Mouse (Mus musculus) frontal cortex, adult (tissue): Measurements from ENCODE around the gene Chd6.
A peak's percentile ranks its signal among the peaks of the same experiment; 100 is the strongest.

ENCODE experiments used
- ATAC-seq: cut with Nextera tagmentation; 2 replicates; pipeline ENCODE4 v1.9.2; 2017; ENCODE audit warnings: mild to moderate bottlenecking, moderate library complexity, mixed read lengths; ENCODE audit not compliant: low TSS enrichment

Gene Chd6

GRCm38 (mm10) chr2:161075553-161075952, 33.3 kb downstream of the Chd6 start:
- ATAC-seq: no peak

GRCm38 (mm10) chr2:161066097-161066759, 42.6 kb downstream of the Chd6 start:
- ATAC-seq: no peak

GRCm38 (mm10) chr2:161065594-161065993, 43.3 kb downstream of the Chd6 start:
- no peak for ATAC-seq

GRCm38 (mm10) chr2:161064836-161065235, 44.0 kb downstream of the Chd6 start:
- no peak for ATAC-seq

GRCm38 (mm10) chr2:161058841-161059240, 50.0 kb downstream of the Chd6 start:
- no peak for ATAC-seq

GRCm38 (mm10) chr2:161053765-161054164, 55.1 kb downstream of the Chd6 start:
- 0 out of 2 replicates have a peak, but pooled peaks have one; percentile 23 for ATAC-seq

- no peak for ATAC-seq
Measured at GRCm38 (mm10) chr2:161052175-161052574, 56.7 kb downstream of the Chd6 start.

GRCm38 (mm10) chr2:161049426-161049825, 59.4 kb downstream of the Chd6 start:
- ATAC-seq: no peak

GRCm38 (mm10) chr2:161044492-161045201, 64.2 kb downstream of the Chd6 start:
- ATAC-seq: peak; percentile 91

- ATAC-seq: no peak
Measured at GRCm38 (mm10) chr2:161042874-161043273, 66.0 kb downstream of the Chd6 start.

GRCm38 (mm10) chr2:161040743-161041142, 68.1 kb downstream of the Chd6 start:
- ATAC-seq: no peak

GRCm38 (mm10) chr2:161037766-161038165, 71.1 kb downstream of the Chd6 start:
- no peak for ATAC-seq

GRCm38 (mm10) chr2:161033141-161033540, 75.7 kb downstream of the Chd6 start:
- ATAC-seq: no peak

GRCm38 (mm10) chr2:161032394-161032793, 76.5 kb downstream of the Chd6 start:
- no peak for ATAC-seq

GRCm38 (mm10) chr2:161024606-161025005, 84.3 kb downstream of the Chd6 start:
- ATAC-seq: no peak

- ATAC-seq: no peak
Measured at GRCm38 (mm10) chr2:161017913-161018312, 91.0 kb downstream of the Chd6 start.

GRCm38 (mm10) chr2:161012577-161013251, 96.2 kb downstream of the Chd6 start:
- ATAC-seq: peak; percentile 85

- peak; percentile 41; the same call in 1 of the 2 replicates for ATAC-seq
Measured at GRCm38 (mm10) chr2:161004338-161004737, 104.5 kb downstream of the Chd6 start.

- no peak for ATAC-seq
Measured at GRCm38 (mm10) chr2:160996987-160997763, 111.7 kb downstream of the Chd6 start.

- ATAC-seq: no peak
Measured at GRCm38 (mm10) chr2:160994181-160994580, 114.7 kb downstream of the Chd6 start.

- no peak for ATAC-seq
Measured at GRCm38 (mm10) chr2:160992465-160992864, 116.4 kb downstream of the Chd6 start.
